Mouse (Mus musculus) erythroblast, embryonic 14.5 days (primary cell): ENCODE results near the gene Tango6.

ENCODE experiments used
- GATA1 ChIP-seq: IDR thresholded peaks from 2 replicates; pipeline ENCODE4 v1.6.1; 2012; ENCODE audit warnings: low read length, inconsistent platforms, mixed read lengths
- TAL1 ChIP-seq: IDR thresholded peaks from 3 replicates; pipeline ENCODE4 v1.6.1; 2012; ENCODE audit warnings: low read length, inconsistent platforms, mixed read lengths

DNA sequence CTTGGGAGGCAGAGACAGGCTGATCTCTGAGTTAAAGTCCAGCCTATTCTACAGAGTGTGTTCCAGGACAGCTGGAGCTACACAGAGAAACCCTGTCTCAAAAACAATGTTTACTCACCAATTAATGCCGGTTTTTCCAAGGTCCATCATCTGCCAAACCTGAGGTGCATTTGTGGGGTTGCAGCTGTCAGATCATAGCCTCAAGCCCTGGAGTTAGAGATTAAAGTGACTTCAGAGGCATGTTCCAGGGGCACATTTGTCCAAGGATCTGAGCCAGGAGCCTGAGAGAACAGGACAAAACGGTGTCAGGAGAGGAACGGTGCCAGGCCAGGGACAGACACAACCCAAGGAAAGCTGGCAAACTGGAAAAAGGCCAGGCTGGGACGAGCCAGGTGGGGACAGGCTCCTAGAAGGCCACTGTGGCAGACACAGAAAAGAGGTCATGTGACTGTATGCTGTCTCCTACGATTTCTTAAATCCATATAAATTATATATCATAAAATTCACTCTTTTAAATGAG lies 146.7 kb downstream of the Tango6 start:
- TF ChIP-seq GATA1 (no peak), TAL1 (no peak)
